Mouse (Mus musculus): ENCODE results near the gene Plagl1. TPM values are rescaled to one million over a fixed set of nuclear protein-coding genes. Genes with fewer than 3 reads are reported as not detected.

The Plagl1 gene
- total and polyA plus RNA-seq, 3 experiments = 0.48 to 1.7 (median 0.87) TPM

- Histone ChIP-seq H3K79me2 (replicated peaks; ENCODE audit: control insufficient read depth, extremely low read depth, insufficient read depth, poor library complexity, severe bottlenecking) (no peaks in the 10 kb centered on the region), H3K36me3 (replicated peaks in 1 of 2; ENCODE audit: control insufficient read depth in 1 of 2, insufficient read depth in 1 of 2, low read length in 1 of 2) (no peaks in the 10 kb centered on the region), H3K9me3 (replicated peaks; ENCODE audit: low read length) (no peaks in the 10 kb centered on the region), H3K4me1 (ENCODE audit: control insufficient read depth in 1 of 2, insufficient read depth in 2 of 2) (peaks cover 25 to 48% of the 10 kb centered on the region in 2 experiments), H3K27ac (ENCODE audit: insufficient read depth, low read depth) (no peak overlapping the region), H3K27me3 (replicated peaks) (no peaks in the 10 kb centered on the region), H3K4me2 (ENCODE audit: insufficient read depth, low read depth, poor library complexity, severe bottlenecking) (no peak overlapping the region), H3K9ac (ENCODE audit: insufficient read depth, low read depth) (no peak overlapping the region), H3K4me3 (replicated peaks in 1 of 3; ENCODE audit: low read depth in 2 of 3, low read length in 2 of 3, poor library complexity in 1 of 3) (no peak overlapping the region)
- in situ Hi-C loops (cut with MboI; ENCODE audit: low pct_ligation_motif_present, low pct_unique_long_range_greater_than_20kb, low sequenced_read_pairs) = no loop called here
- TF ChIP-seq MAFK (IDR thresholded peaks at IDR 0.05; ENCODE audit: insufficient replicate concordance, low read length) (no peak), KAT2A (IDR thresholded peaks at IDR 0.05; ENCODE audit: insufficient replicate concordance, low read length) (no peak), USF2 (conservative IDR thresholded peaks at IDR 0.05; ENCODE audit: low read depth, low read length) (no peak), ZKSCAN1 (IDR thresholded peaks at IDR 0.05; ENCODE audit: borderline replicate concordance, low read depth, low read length) (no peak), CHD2 (IDR thresholded peaks at IDR 0.05; ENCODE audit: low read length) (no peak), TCF12 (IDR thresholded peaks at IDR 0.05; ENCODE audit: low read depth, low read length) (no peak), MEF2A (IDR thresholded peaks at IDR 0.05; ENCODE audit: borderline replicate concordance, low read depth, low read length) (no peak), PAX5 (IDR thresholded peaks at IDR 0.05; ENCODE audit: low read length) (no peak), SMC3 (IDR thresholded peaks at IDR 0.05; ENCODE audit: low read depth, low read length) (no peak), MYC (IDR thresholded peaks at IDR 0.05; ENCODE audit: low read depth, low read length) (no peak), JUND (conservative IDR thresholded peaks at IDR 0.05; ENCODE audit: low read depth, low read length) (no peak), RAD21 (IDR thresholded peaks at IDR 0.05; ENCODE audit: low read depth, low read length) (no peak), IRF4 (IDR thresholded peaks at IDR 0.05; ENCODE audit: low read depth, low read length) (no peak), RCOR1 (conservative IDR thresholded peaks at IDR 0.05; ENCODE audit: low read depth, low read length) (no peak), ZMIZ1 (IDR thresholded peaks at IDR 0.05; ENCODE audit: low read depth, low read length) (no peak), POLR2A (IDR thresholded peaks at IDR 0.05; ENCODE audit: low read depth, low read length) (no peak), SIN3A (IDR thresholded peaks at IDR 0.05; ENCODE audit: low read length) (no peak), POLR2AphosphoS2 (IDR thresholded peaks at IDR 0.05; ENCODE audit: low read depth, low read length) (no peak), JUN (IDR thresholded peaks at IDR 0.05; ENCODE audit: insufficient read depth, low read depth, low read length) (no peak)
- no peak for DNase-seq (ENCODE audit: extremely low read depth)
- dilution Hi-C loops (cut with MboI; ENCODE audit: extremely low pct_ligation_motif_present, extremely low pct_unique_long_range_greater_than_20kb, low sequenced_read_pairs) = no loop called here
Observed at GRCm38 (mm10) chr10:13060821-13061671, 742 bp downstream of the Plagl1 start.

DNA sequence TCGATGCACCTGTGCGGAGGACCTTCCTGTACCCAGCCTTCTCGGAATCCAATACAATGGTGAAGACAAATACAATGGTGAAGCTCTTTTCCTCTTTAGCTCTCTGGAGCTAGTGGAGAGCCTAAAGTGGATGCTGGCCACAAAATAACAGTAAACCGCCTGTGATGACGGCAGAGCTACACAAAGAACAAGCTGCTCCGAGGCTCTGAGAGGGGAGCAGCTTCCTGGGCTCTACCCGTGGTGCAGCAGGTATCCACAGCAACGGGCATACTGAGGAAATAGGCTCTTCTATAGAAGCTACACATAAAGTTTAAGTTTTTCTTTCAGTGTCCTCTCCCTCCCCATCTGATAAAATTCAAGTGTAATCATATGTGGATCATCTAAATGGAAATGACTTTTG, 2.1 kb downstream of the Plagl1 start:
- dilution Hi-C loops (cut with MboI; ENCODE audit: extremely low pct_ligation_motif_present, extremely low pct_unique_long_range_greater_than_20kb, low sequenced_read_pairs) = no loop called here
- TF ChIP-seq MXI1 (IDR thresholded peaks at IDR 0.05; ENCODE audit: low read depth, low read length) (no peak), UBTF (IDR thresholded peaks at IDR 0.05; ENCODE audit: low read depth, low read length) (no peak), ELF1 (IDR thresholded peaks at IDR 0.05; ENCODE audit: low read depth, low read length) (no peak), CHD2 (IDR thresholded peaks at IDR 0.05; ENCODE audit: low read length) (no peak), EP300 (IDR thresholded peaks at IDR 0.05; ENCODE audit: low read length) (no peak), IRF4 (IDR thresholded peaks at IDR 0.05; ENCODE audit: low read depth, low read length) (no peak), NRF1 (IDR thresholded peaks at IDR 0.05; ENCODE audit: low read depth, low read length) (no peak), USF1 (IDR thresholded peaks at IDR 0.05; ENCODE audit: low read depth, low read length) (no peak), ETS1 (conservative IDR thresholded peaks at IDR 0.05; ENCODE audit: low read depth, low read length) (no peak), MAX (IDR thresholded peaks at IDR 0.05; ENCODE audit: low read length) (no peak), HCFC1 (IDR thresholded peaks at IDR 0.05; ENCODE audit: low read depth, low read length) (no peak), USF2 (conservative IDR thresholded peaks at IDR 0.05; ENCODE audit: low read depth, low read length) (no peak), CHD1 (IDR thresholded peaks at IDR 0.05; ENCODE audit: low read depth, low read length) (no peak)
- in situ Hi-C loops (cut with MboI; ENCODE audit: low pct_ligation_motif_present, low pct_unique_long_range_greater_than_20kb, low sequenced_read_pairs) = no loop called here

More for the DNA sequence above, 2.1 kb downstream of the Plagl1 start:
- DNase-seq (ENCODE audit: extremely low read depth) = no peak
- H3K27me3 ChIP-seq (replicated peaks) = no peaks in the 10 kb centered on the region
- H3K4me2 ChIP-seq (ENCODE audit: insufficient read depth, low read depth, poor library complexity, severe bottlenecking) = no peak overlapping the region
- H3K4me1 ChIP-seq (ENCODE audit: control insufficient read depth in 1 of 2, insufficient read depth in 2 of 2) = peaks cover 18 to 36% of the 10 kb centered on the region in 2 experiments
- no peak overlapping the region for H3K27ac ChIP-seq (ENCODE audit: insufficient read depth, low read depth)
- no peaks in the 10 kb centered on the region for H3K36me3 ChIP-seq (replicated peaks in 1 of 2; ENCODE audit: control insufficient read depth in 1 of 2, insufficient read depth in 1 of 2, low read length in 1 of 2)
- no peaks in the 10 kb centered on the region for H3K79me2 ChIP-seq (replicated peaks; ENCODE audit: control insufficient read depth, extremely low read depth, insufficient read depth, poor library complexity, severe bottlenecking)
- H3K9ac ChIP-seq (ENCODE audit: insufficient read depth, low read depth) = no peak overlapping the region
- no peaks in the 10 kb centered on the region for H3K9me3 ChIP-seq (replicated peaks; ENCODE audit: low read length)
- H3K4me3 ChIP-seq (replicated peaks in 1 of 3; ENCODE audit: low read depth in 2 of 3, low read length in 2 of 3, poor library complexity in 1 of 3) = no peak overlapping the region

All from CH12.LX (cell line).